Mouse (Mus musculus): ENCODE data around the gene Cep83. TPM values are rescaled to one million over a fixed set of nuclear protein-coding genes. Genes with fewer than 3 reads are reported as not detected.

The Cep83 gene
- polyA plus RNA-seq, 1 experiment from 2014 or later = 14.7 TPM

- ATAC-seq = peak; percentile 35; the same call in 1 of the 2 replicates
- no peak overlapping the region for H3K4me2 ChIP-seq
- H3K36me3 ChIP-seq = no peaks in the 10 kb centered on the region
- no peak overlapping the region for H3K9ac ChIP-seq
- no peaks in the 10 kb centered on the region for H3K27me3 ChIP-seq (replicated peaks)
- H3K27ac ChIP-seq = no peak overlapping the region
- WGBS (ENCODE audit: insufficient replicate concordance) = 63% methylated on average over 7 of the region's 7 CpGs
- no peaks in the 10 kb centered on the region for H3K9me3 ChIP-seq (replicated peaks)
- H3K4me3 ChIP-seq = no peak overlapping the region
- H3K4me1 ChIP-seq = peaks cover 30% of the 10 kb centered on the region
Measured at GRCm38 (mm10) chr10:94809946-94810472, 121.6 kb downstream of the Cep83 start.

GRCm38 (mm10) chr10:94811907-94812851, 123.7 kb downstream of the Cep83 start:
- Histone ChIP-seq H3K4me3 (no peak overlapping the region), H3K4me1 (peaks cover 30% of the 10 kb centered on the region), H3K9ac (no peak overlapping the region), H3K36me3 (no peaks in the 10 kb centered on the region), H3K4me2 (no peak overlapping the region), H3K27ac (no peak overlapping the region), H3K9me3 (replicated peaks) (no peaks in the 10 kb centered on the region), H3K27me3 (replicated peaks) (no peaks in the 10 kb centered on the region)
- 61% methylated on average over 17 of the region's 17 CpGs for WGBS (ENCODE audit: insufficient replicate concordance)
- ATAC-seq = no peak

- no peak overlapping the region for H3K4me3 ChIP-seq
- ATAC-seq = no peak
- no peaks in the 10 kb centered on the region for H3K4me1 ChIP-seq
- no peaks in the 10 kb centered on the region for H3K36me3 ChIP-seq
- H3K9ac ChIP-seq = no peak overlapping the region
- H3K9me3 ChIP-seq (replicated peaks) = no peaks in the 10 kb centered on the region
- no peak overlapping the region for H3K27ac ChIP-seq
- WGBS (ENCODE audit: insufficient replicate concordance) = 71% methylated on average over 3 of the region's 3 CpGs
- H3K27me3 ChIP-seq (replicated peaks) = no peaks in the 10 kb centered on the region
- H3K4me2 ChIP-seq = no peak overlapping the region
Measured at GRCm38 (mm10) chr10:94818127-94818526, 129.7 kb downstream of the Cep83 start.

- H3K27me3 ChIP-seq (replicated peaks) = no peaks in the 10 kb centered on the region
- H3K27ac ChIP-seq = no peak overlapping the region
- no peak overlapping the region for H3K4me3 ChIP-seq
- H3K4me2 ChIP-seq = no peak overlapping the region
- no peaks in the 10 kb centered on the region for H3K4me1 ChIP-seq
- no peaks in the 10 kb centered on the region for H3K9me3 ChIP-seq (replicated peaks)
- 84% methylated on average over 17 of the region's 17 CpGs for WGBS (ENCODE audit: insufficient replicate concordance)
- H3K36me3 ChIP-seq = no peaks in the 10 kb centered on the region
- no peak for ATAC-seq
- no peak overlapping the region for H3K9ac ChIP-seq
Measured at GRCm38 (mm10) chr10:94818781-94819665, 130.6 kb downstream of the Cep83 start.

- H3K9ac ChIP-seq = no peak overlapping the region
- ATAC-seq = no peak
- H3K27ac ChIP-seq = no peak overlapping the region
- H3K4me1 ChIP-seq = peaks cover 10% of the 10 kb centered on the region
- H3K4me3 ChIP-seq = no peak overlapping the region
- WGBS (ENCODE audit: insufficient replicate concordance) = 70% methylated on average over 11 of the region's 11 CpGs
- no peaks in the 10 kb centered on the region for H3K9me3 ChIP-seq (replicated peaks)
- H3K4me2 ChIP-seq = no peak overlapping the region
- H3K27me3 ChIP-seq (replicated peaks) = no peaks in the 10 kb centered on the region
- peaks cover 12% of the 10 kb centered on the region for H3K36me3 ChIP-seq
Measured at GRCm38 (mm10) chr10:94823971-94824760, 135.7 kb downstream of the Cep83 start.

GRCm38 (mm10) chr10:94825951-94826350, 137.5 kb downstream of the Cep83 start:
- Histone ChIP-seq H3K9ac (no peak overlapping the region), H3K4me1 (peaks cover 18% of the 10 kb centered on the region), H3K36me3 (peaks cover 12% of the 10 kb centered on the region), H3K27ac (no peak overlapping the region), H3K4me3 (no peak overlapping the region), H3K27me3 (replicated peaks) (no peaks in the 10 kb centered on the region), H3K4me2 (no peak overlapping the region), H3K9me3 (replicated peaks) (no peaks in the 10 kb centered on the region)
- ATAC-seq = no peak
- 94% methylated on average over 2 of the region's 2 CpGs for WGBS (ENCODE audit: insufficient replicate concordance)

GRCm38 (mm10) chr10:94826436-94826835, 138.0 kb downstream of the Cep83 start:
- Histone ChIP-seq H3K27me3 (replicated peaks) (no peaks in the 10 kb centered on the region), H3K36me3 (peaks cover 15% of the 10 kb centered on the region), H3K4me3 (no peak overlapping the region), H3K4me1 (peaks cover 18% of the 10 kb centered on the region), H3K9ac (no peak overlapping the region), H3K9me3 (replicated peaks) (no peaks in the 10 kb centered on the region), H3K4me2 (no peak overlapping the region), H3K27ac (no peak overlapping the region)
- 86% methylated on average over 12 of the region's 12 CpGs for WGBS (ENCODE audit: insufficient replicate concordance)
- ATAC-seq = no peak

GRCm38 (mm10) chr10:94827325-94827724, 138.9 kb downstream of the Cep83 start:
- H3K9ac ChIP-seq = no peak overlapping the region
- H3K27ac ChIP-seq = no peak overlapping the region
- H3K4me1 ChIP-seq = peaks cover 18% of the 10 kb centered on the region
- H3K9me3 ChIP-seq (replicated peaks) = no peaks in the 10 kb centered on the region
- WGBS (ENCODE audit: insufficient replicate concordance) = 81% methylated on average over 10 of the region's 10 CpGs
- no peak overlapping the region for H3K4me3 ChIP-seq
- H3K27me3 ChIP-seq (replicated peaks) = no peaks in the 10 kb centered on the region
- no peak overlapping the region for H3K4me2 ChIP-seq
- ATAC-seq = no peak
- peaks cover 21% of the 10 kb centered on the region for H3K36me3 ChIP-seq

- ATAC-seq = no peak
- no peak overlapping the region for H3K9ac ChIP-seq
- H3K4me1 ChIP-seq = peaks cover 18% of the 10 kb centered on the region
- no peak overlapping the region for H3K27ac ChIP-seq
- H3K9me3 ChIP-seq (replicated peaks) = no peaks in the 10 kb centered on the region
- H3K27me3 ChIP-seq (replicated peaks) = no peaks in the 10 kb centered on the region
- WGBS (ENCODE audit: insufficient replicate concordance) = 57% methylated on average over 14 of the region's 14 CpGs
- H3K4me2 ChIP-seq = no peak overlapping the region
- peaks cover 29% of the 10 kb centered on the region for H3K36me3 ChIP-seq
- H3K4me3 ChIP-seq = no peak overlapping the region
Measured at GRCm38 (mm10) chr10:94827890-94828733, 139.7 kb downstream of the Cep83 start.

GRCm38 (mm10) chr10:94828734-94829230, 140.3 kb downstream of the Cep83 start:
- Histone ChIP-seq H3K4me2 (no peak overlapping the region), H3K9ac (no peak overlapping the region), H3K27ac (no peak overlapping the region), H3K4me3 (no peak overlapping the region), H3K4me1 (peaks cover 18% of the 10 kb centered on the region), H3K9me3 (replicated peaks) (no peaks in the 10 kb centered on the region), H3K27me3 (replicated peaks) (no peaks in the 10 kb centered on the region), H3K36me3 (peaks cover 31% of the 10 kb centered on the region)
- WGBS (ENCODE audit: insufficient replicate concordance) = 66% methylated on average over 7 of the region's 7 CpGs
- ATAC-seq = no peak
